Mouse (Mus musculus): ENCODE data around the gene Tmx2.
"Not testable (repeated sequence)": the region's sequence is repeated elsewhere in the genome, so short reads cannot be mapped to it uniquely, and the experiment has no call there.

The Tmx2 gene

DNA sequence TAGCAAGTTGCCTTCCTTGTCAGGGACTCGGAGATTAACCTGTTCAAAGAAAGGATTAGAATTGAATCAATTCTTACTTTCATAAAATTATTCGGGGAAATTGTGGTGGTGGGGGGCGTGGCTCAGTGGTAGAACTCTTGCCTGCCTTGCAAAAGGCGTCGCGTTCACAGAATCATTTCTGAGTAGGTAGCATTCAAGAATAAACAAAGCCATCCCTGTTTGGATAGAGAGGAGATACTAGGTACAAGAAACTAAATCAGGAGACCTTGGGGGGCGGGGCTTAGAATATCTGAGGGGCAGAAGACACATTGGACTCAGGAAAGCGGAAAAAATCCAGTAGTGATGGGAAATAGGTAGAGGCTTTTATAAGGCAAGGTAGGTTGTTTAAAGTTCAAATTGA is at the start of gene Tmx2:
Gene Tmx2 (minus strand): TSS at position 125 of the 400 bp plus-strand sequence.
- no peak for DNase-seq

GRCm38 (mm10) chr2:84728191-84728590 is 49.3 kb upstream of the Tmx2 start:
- not testable (repeated sequence) for DNase-seq

GRCm38 (mm10) chr2:84727172-84727858 is 48.4 kb upstream of the Tmx2 start, which contains the start of gene Clp1:
Clp1 (minus strand) TSS chr2:84727350.
- DNase-seq = peak; percentile 98

GRCm38 (mm10) chr2:84726716-84727115 is 47.8 kb upstream of the Tmx2 start:
- no peak for DNase-seq

GRCm38 (mm10) chr2:84725770-84726169 is 46.8 kb upstream of the Tmx2 start:
- no peak for DNase-seq

- DNase-seq = no peak
These were observed 44.9 kb upstream of the Tmx2 start for GRCm38 (mm10) chr2:84723856-84724255.

DNA sequence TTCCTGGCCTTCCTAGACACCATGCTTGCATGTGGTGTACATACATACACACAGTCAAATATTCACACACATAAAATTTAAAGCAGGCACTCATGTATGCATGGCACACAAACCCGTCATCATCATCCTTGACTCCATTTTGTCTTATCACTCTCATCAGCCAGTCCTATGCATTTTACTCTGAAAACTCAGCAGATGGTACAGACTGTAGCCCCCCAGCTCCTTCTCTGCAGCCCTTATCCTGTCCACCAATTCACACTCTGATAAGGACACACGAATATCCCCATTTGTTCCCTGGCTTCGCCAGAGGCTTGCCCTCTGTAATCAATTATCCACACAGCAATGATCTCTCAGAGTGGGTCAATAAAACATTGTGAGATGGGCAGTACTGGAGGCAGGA is 42.2 kb upstream of the Tmx2 start:
- no peak for DNase-seq

DNA sequence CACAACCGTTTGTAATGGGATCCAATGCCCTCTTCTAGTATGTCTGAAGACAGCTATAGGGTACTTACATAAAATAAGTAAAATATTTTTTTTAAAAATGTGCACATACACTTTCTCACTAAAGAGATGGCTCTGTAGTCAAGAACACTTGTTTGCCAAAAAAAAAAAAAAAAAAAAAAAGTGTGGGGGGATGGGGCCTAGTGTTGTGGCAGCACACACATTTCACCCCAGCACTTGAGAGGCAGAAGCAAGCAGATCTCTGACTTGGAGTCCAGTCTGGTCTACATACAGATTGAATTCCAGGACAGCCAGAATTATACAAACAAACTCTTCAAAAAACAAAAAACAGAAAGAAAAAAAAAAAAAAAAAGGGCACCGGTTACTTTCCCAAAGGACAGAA is 41.8 kb upstream of the Tmx2 start:
- DNase-seq = no peak

DNA sequence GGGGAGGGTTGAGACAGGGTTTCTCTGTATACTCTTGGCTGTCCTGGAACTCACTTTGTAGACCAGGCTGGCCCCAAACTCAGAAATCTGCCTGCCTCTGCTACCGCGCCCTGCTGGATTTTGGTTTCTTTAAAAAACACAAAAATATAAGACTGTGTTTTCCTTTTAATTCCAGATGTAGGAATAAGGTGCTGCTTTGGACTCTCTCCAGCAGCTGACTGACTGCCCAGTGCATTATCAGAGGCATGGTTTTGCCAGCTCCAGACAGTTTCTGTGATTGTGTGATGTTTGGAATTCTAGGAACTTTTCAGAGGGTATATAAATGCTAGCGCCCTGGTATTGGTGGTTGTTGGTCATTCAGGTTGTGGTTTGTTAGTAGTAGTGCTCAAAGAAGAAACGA is 38.4 kb upstream of the Tmx2 start:
- no peak for DNase-seq

GRCm38 (mm10) chr2:84716423-84717355 is 37.7 kb upstream of the Tmx2 start:
- DNase-seq = no peak

DNA sequence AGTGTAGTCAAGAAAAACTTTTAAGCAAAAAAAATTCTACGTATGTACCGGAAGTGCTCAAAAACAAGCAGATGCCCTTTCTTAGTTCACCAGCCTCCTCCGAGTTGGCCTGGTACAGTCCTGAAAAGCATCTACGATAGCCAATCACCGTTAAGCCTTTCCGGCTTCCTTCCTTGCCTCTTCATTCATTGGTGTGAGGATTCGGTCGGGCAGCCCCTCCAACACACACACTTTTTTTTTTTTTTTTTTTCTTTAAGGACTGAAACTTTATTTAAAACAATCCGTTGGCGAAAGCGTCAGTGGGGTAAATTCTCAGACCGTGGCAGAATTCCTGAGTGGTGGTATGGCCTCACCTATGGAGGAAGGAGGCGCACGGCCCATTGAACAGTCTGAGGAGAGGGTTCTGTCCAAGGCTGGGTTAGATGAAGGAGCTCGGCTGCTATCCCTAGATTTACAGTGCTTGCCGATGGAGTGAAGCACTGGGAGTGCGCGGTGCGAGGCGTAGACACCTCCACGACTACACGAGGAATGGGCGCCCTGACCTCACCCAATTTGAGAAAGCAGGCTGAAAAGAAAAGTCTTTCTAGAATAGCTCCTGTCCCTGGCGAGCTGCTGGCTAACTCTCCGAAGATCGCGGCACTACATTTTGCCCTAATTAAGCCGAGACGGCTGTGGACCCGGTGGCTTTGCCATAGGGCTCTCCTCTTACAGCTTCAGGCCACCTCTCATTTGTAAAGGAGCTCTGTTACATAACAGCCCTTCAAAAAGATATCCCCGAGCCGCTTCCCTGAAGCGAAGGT is 36.8 kb upstream of the Tmx2 start:
- DNase-seq = peak; percentile 91 to 94

DNA sequence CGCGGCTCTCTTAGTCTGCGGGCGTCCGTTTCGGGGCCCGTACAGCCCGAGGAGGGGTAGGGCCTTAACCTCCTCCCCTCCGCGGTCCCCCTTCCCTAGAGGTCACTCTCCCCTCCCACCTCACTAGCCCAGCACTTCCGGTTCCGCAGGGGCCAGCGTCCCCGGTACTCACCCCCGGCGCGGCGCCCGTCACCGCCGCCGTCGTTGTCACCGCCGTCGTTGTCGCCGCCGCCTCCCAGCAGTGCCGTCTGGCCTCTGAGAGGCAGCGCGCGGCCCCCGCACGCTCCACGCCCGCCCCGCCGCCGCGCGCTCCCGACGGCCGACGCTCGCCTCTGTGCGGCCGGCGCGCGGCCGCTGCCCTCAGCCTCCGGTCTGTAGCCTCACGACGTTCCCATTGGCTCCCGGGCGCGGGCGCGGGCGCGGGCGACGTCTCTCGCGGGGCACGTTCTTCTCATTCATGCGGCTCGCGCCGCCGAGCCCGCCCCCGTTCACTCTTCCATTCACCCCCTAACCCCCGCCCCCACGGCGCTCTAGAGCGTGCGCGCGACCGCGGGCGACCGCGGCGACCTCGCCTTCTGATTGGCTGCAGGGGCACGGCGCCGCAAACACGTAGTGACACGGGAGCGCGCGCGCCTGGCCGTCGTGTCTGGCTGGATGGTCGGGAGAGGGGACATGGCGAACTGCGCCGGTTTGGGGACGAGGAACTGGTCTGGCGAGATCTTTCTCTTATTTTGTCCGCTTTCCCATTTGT is 36.0 kb upstream of the Tmx2 start, which contains the start of gene Zdhhc5:
Gene Zdhhc5 (minus strand): TSS at position 370 of the 751 bp plus-strand sequence.
- peak; percentile 98 to 99 for DNase-seq

DNA sequence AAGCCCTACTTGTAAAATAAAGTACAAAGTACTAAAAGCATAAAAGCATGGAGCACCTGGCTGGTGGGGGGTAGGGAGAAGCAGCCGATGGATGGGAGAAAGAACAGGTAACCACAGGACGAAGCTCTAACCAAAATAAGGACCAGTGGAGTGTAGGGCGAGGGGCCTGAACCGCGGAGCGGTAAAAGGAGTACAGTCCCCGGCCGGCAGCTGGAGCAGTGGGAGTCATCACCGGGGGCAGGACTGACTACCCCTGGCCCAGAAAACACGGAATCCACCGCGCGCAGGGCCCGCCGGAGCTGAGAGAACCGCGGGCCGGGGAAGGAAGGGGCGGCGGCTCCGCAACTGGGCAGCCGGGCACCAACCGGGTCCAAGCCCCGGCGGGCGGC is 35.5 kb upstream of the Tmx2 start:
- no peak for DNase-seq

DNA sequence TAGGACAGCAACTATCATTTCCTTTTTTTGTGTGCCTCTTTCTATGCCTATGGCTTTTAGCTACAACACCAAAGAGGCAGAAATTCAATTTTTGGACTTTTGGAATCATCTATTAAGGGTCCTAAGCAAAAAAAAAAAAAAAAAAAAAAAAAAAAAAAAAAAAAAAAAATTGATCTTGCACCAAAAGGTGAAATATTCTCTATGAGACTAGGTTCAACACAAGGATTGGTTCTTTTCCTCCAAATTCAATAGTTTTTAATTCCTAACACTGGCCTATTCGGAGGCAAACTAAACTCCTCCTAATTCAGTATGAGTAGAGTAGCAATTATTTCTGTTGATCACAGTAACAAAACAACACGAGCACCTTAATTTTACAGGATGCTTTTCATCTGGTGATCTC is 33.0 kb upstream of the Tmx2 start:
- no peak for DNase-seq

- DNase-seq = no peak
These were observed 28.6 kb upstream of the Tmx2 start for GRCm38 (mm10) chr2:84707523-84707922.

DNA sequence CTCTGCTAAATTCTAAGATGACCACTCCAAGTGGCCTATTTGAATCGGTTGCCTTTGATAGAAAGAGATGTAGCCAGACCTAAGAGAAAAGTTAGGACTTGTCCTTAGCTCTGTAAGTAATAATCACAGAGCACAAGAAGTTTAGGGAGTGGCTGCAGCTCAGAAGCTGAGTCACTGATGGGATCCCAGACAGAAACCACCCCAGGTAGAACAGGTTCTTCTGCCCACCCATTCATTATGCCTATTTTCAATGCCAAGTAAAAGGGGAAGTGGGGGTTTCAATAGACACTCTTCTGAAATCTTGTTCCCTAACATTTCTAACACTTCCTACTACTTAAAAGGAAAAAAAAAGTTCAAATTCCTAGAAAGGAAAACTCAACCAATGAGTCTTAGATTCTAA is 26.4 kb upstream of the Tmx2 start:
- no peak for DNase-seq

GRCm38 (mm10) chr2:84704329-84704728 is 25.4 kb upstream of the Tmx2 start:
- no peak for DNase-seq

DNA sequence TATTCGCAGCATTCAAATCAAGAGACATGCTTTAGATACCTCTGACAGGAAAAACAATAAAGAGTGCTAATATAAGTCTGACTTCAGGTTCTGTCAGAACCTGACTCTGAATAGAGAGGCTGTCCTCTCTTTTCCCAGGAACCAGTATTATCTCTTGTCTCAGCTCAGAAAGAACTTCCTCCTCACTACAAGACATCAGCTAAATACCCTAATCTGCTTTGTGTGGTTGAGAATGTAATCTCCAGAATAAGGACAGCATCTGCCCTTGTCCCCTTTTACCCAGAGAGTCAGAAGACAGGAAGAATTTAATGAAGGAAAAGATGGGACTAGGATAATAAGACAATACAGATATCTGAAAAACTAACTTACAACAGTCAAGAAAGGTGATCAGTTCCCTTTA is 24.6 kb upstream of the Tmx2 start:
- DNase-seq = no peak

DNA sequence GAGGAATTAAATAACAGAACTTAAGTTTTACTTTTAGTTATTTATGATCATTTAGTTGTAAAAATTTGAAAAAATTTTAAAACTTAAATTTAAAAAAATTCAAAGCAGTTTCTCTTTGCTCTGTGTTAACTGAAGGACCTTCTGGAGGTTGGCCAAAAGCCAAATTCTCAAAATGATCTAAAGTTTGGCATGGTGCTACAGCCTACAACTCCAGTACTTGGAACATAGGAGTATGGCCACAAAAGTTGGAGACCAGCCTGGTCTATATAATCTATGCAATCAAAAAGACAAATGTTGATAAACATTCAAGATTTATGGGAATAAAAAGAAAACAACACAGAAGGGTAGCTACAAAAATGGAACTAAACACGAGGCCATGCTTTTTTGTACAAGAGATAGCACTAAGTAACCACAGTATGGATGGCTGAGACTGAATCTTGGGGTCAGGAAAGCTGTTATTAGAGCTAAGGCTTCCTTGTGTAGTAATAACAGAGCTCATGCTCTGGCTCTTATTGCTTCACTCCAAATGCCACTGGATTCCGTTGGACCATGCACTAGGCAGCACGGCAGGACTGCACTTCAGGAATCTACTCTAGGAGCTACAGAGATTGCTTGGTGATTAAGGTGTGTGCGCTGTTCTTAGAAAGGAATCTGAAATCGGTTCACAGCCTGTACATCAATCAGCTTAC is 16.2 kb upstream of the Tmx2 start:
- DNase-seq = no peak

DNA sequence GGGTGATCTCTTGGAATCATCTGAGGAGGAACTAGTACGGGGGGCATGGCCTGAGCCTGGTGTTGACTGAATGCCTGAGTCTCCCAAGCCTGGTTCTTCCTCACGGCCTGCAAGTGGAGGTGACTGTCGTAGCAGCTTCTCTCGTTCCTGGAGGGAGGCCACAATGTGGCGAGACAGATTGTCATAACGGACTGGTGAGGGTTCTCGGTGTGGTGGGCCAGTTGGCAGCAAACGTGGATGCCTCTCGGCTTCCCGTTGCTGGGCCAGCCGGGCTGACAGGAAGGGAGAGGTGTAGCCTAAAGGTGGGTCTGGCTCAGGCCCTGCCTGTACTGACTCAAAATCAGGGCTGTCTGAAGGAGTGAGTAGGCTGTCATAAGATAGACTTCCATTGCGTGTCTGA is 11.1 kb upstream of the Tmx2 start:
- DNase-seq = no peak

DNA sequence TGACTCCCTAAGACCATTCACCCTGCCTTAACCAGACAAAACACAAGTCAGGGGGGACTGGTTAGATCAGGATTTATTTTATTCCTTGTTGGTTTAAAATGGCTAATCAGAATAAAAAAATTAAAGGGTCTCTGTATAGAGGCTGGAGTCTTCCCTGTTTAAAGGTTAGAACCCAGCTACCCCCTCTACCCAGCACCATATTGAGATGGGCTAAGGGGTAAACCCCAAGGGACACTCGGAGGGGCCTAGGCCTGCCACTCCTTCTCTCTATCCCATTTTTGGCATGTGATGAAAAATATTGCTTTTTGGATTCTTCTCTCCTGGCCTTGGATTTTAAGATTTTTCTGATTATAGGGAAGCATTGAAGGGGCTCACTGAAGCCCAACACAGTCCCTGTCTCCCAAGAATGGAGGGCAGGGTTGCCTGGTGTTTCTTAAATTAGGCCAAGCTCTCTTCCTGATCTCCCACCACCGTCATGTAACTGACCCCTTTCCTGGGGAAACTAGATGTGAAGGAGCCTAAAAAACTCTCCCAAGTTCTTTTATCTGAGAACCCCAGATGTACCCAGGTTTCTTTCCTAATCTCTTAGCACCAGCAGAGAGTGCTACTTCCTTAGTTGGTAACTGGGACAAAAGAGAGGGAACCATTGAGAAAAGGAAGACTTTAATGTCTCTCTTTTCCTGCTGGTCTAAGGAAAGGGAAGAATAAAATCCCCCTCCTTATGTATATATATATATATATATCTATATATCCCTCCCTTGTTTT is 9.3 kb upstream of the Tmx2 start:
- no peak for DNase-seq

Data from lung, adult 18-20 months (tissue).